In genomic region chr12:87027391-87027790, GRCm38 (mm10) we compare ENCODE assay signal across 16 mouse cellular contexts. TPM values are rescaled to one million over a fixed set of nuclear protein-coding genes. Genes with fewer than 3 reads are reported as not detected.
A peak's percentile ranks its signal among the peaks of the same experiment; 100 is the strongest.
DNase-seq lines count a peak whose midpoint lies in the region; ATAC-seq and TF ChIP-seq lines count a peak whose summit lies in the region.
"Had no signal": no experiment of that assay in that cellular context is flagged by ENCODE, and none has a peak within 500 bp of the region (broad histone marks: within the 10 kb centered on the region; RNA-seq: fewer than 3 reads in every experiment).

No protein-coding gene starts in this region.

- peak overlapping the region; percentile 57 for H3K4me3 ChIP-seq in hindbrain, embryonic 16.5 days (ENCODE audit: low read length)
- peak overlapping the region; percentile 63 for H3K4me3 ChIP-seq in midbrain, postnatal 0 days (ENCODE audit: low read depth, low read length)
- H3K4me3 ChIP-seq: erythroblast, embryonic 14.5 days; intestine, embryonic 15.5 days had no signal

- H3K9me3 ChIP-seq in hindbrain, embryonic 16.5 days (ENCODE audit: control insufficient read depth, low read length) = no peaks in the 10 kb centered on the region
- no peaks in the 10 kb centered on the region for H3K9me3 ChIP-seq in midbrain, postnatal 0 days (ENCODE audit: low read length)
- H3K9me3 ChIP-seq: heart, embryonic 13.5 days; intestine, embryonic 15.5 days had no signal

- peak; percentile 42 for DNase-seq in heart, adult 11 months
- no peak for DNase-seq in heart, postnatal 10 days
- DNase-seq in cerebellum, adult 9-10 months = peak; percentile 59
- DNase-seq in midbrain, postnatal 0 days (ENCODE audit: low spot score) = no peak
- no peak for DNase-seq in kidney, adult 9 months
- no peak for DNase-seq in spleen, adult 12 weeks (ENCODE audit: low spot score)
- no peak for DNase-seq in testis, postnatal 10 days (ENCODE audit: low spot score)
- DNase-seq: gastrocnemius, postnatal 14 days; kidney, postnatal 36 days had no signal

- ATAC-seq in hindbrain, embryonic 16.5 days = no peak
- ATAC-seq in midbrain, postnatal 0 days (ENCODE audit: low FRiP score) = peak; percentile 17; the same call in 1 of the 2 replicates
- ATAC-seq: intestine, embryonic 15.5 days had no signal

- peaks cover 8% of the 10 kb centered on the region for H3K4me1 ChIP-seq in hindbrain, embryonic 16.5 days (ENCODE audit: control insufficient read depth, insufficient read depth, low read depth, low read length)
- H3K4me1 ChIP-seq in midbrain, postnatal 0 days (ENCODE audit: insufficient read depth, low read length) = peaks cover 9% of the 10 kb centered on the region; the same call in 1 of the 2 replicates
- H3K4me1 ChIP-seq: intestine, embryonic 15.5 days had no signal

- WGBS in hindbrain, embryonic 16.5 days = 54% methylated on average over 5 of the region's 5 CpGs
- WGBS in midbrain, postnatal 0 days = 49% methylated on average over 5 of the region's 5 CpGs

- no peaks in the 10 kb centered on the region for H3K27me3 ChIP-seq in hindbrain, embryonic 16.5 days (replicated peaks; ENCODE audit: control insufficient read depth, insufficient read depth, low read length)
- no peaks in the 10 kb centered on the region for H3K27me3 ChIP-seq in midbrain, postnatal 0 days (ENCODE audit: insufficient read depth, low read length)

- H3K36me3 ChIP-seq in hindbrain, embryonic 16.5 days (ENCODE audit: control insufficient read depth, insufficient read depth, low read length) = no peaks in the 10 kb centered on the region
- no peaks in the 10 kb centered on the region for H3K36me3 ChIP-seq in midbrain, postnatal 0 days (ENCODE audit: insufficient read depth, low read length)
- H3K36me3 ChIP-seq: heart, embryonic 13.5 days; intestine, embryonic 15.5 days had no signal

- TF ChIP-seq CTCF in midbrain, postnatal 0 days (IDR thresholded peaks at IDR 0.05) = no peak

- H3K27ac ChIP-seq in hindbrain, embryonic 16.5 days (ENCODE audit: low read depth, low read length) = no peak overlapping the region
- H3K27ac ChIP-seq in midbrain, postnatal 0 days (ENCODE audit: low read depth, low read length) = no peak overlapping the region
- H3K27ac ChIP-seq: heart, embryonic 13.5 days; intestine, embryonic 15.5 days had no signal

- intact Hi-C loops in heart, postnatal 10 days (cut with DNase I) = no loop called here

- H3K9ac ChIP-seq in hindbrain, embryonic 16.5 days (ENCODE audit: low read depth, low read length) = peak overlapping the region; percentile 36; the same call in 1 of the 2 replicates
- peak overlapping the region; percentile 74; the same call in 1 of the 2 replicates for H3K9ac ChIP-seq in midbrain, postnatal 0 days (replicated peaks; ENCODE audit: low read length, poor library complexity, severe bottlenecking)
- H3K9ac ChIP-seq: heart, embryonic 13.5 days; intestine, embryonic 15.5 days had no signal

- peak overlapping the region; percentile 65 for H3K4me2 ChIP-seq in hindbrain, embryonic 16.5 days (ENCODE audit: low read length)
- peak overlapping the region; percentile 78 for H3K4me2 ChIP-seq in midbrain, postnatal 0 days (ENCODE audit: low read depth, low read length, poor library complexity, severe bottlenecking)
- H3K4me2 ChIP-seq: liver, embryonic 11.5 days had no signal

RNA-seq across cellular contexts. Expression of gene Tmem63c, which starts 6.3 kb away (rescaled TPM):
- under 1 TPM; 0.17 to 0.25 TPM for total RNA-seq in heart, postnatal 10 days (2021)
- polyA plus RNA-seq in hindbrain, embryonic 16.5 days (2015; fragmentation: Nextera tagmentation; extraction: Ambion mirVana) = 11.0 and 11.9 TPM in 2 replicates
- total RNA-seq in midbrain, postnatal 0 days (2014; rRNA removed) = 25.4 and 30.1 TPM in 2 replicates
- 10.2 and 10.7 TPM in 2 replicates for polyA plus RNA-seq in midbrain, postnatal 0 days (2015; fragmentation: Nextera tagmentation; extraction: Ambion mirVana)
- total RNA-seq: monocyte, adult 5-6 weeks had no signal
- polyA plus RNA-seq: erythroblast, embryonic 14.5 days; heart, embryonic 13.5 days; liver, embryonic 11.5 days had no signal

RNA-seq across cellular contexts. Expression of gene Zdhhc22, which starts 37.2 kb away (rescaled TPM):
- not detected for total RNA-seq in heart, postnatal 10 days (2021)
- polyA plus RNA-seq in hindbrain, embryonic 16.5 days (2015; fragmentation: Nextera tagmentation; extraction: Ambion mirVana) = 23.2 and 26.9 TPM in 2 replicates
- total RNA-seq in midbrain, postnatal 0 days (2014; rRNA removed) = 19.4 and 21.9 TPM in 2 replicates
- polyA plus RNA-seq in midbrain, postnatal 0 days (2015; fragmentation: Nextera tagmentation; extraction: Ambion mirVana) = 30.9 and 32.2 TPM in 2 replicates
- total RNA-seq: gastrocnemius, postnatal 14 days had no signal
- polyA plus RNA-seq: erythroblast, embryonic 14.5 days; urinary bladder, adult 2 months had no signal

Comparison
In these comparisons a context has a peak if more than half of its experiments do, and no peak if none do; other contexts are left out.
1. DNase-seq: peak in heart, adult 11 months (single experiment) and cerebellum, adult 9-10 months (single experiment); none in heart, postnatal 10 days (0 of 2), midbrain, postnatal 0 days (single experiment), kidney, adult 9 months (single experiment), spleen, adult 12 weeks (single experiment) and testis, postnatal 10 days (single experiment).
2. RNA of gene Tmem63c, which starts 6.3 kb away (total RNA-seq): 25.4 to 30.1 TPM in midbrain, postnatal 0 days; 0.17 to 0.25 TPM in heart, postnatal 10 days; every median in the first group is over 10 times any median in the second.
3. RNA of gene Zdhhc22, which starts 37.2 kb away (total RNA-seq): 19.4 to 21.9 TPM in midbrain, postnatal 0 days; not detected in heart, postnatal 10 days; every median in the first group is over 10 times any median in the second.